Mouse (Mus musculus): ENCODE measurements around the gene Hps3. TPM values are rescaled to one million over a fixed set of nuclear protein-coding genes. Genes with fewer than 3 reads are reported as not detected.

Gene Hps3
- polyA plus RNA-seq, 1 experiment from 2014 or later, result 12.5 TPM

GRCm38 (mm10) chr3:19992388-19992787, 42.7 kb downstream of the Hps3 start:
- ATAC-seq (ENCODE audit: low FRiP score, low TSS enrichment), result no peak
- Histone ChIP-seq H3K4me2 (replicated peaks; ENCODE audit: low read depth, low read length) (no peak overlapping the region), H3K36me3 (ENCODE audit: control insufficient read depth, insufficient read depth, low read length) (no peaks in the 10 kb centered on the region; the same call in 1 of the 2 replicates), H3K4me1 (ENCODE audit: control insufficient read depth, insufficient read depth, low read length) (no peaks in the 10 kb centered on the region), H3K4me3 (ENCODE audit: low read length) (no peak overlapping the region), H3K9me3 (ENCODE audit: control insufficient read depth, low read length) (no peaks in the 10 kb centered on the region), H3K27me3 (ENCODE audit: control insufficient read depth, insufficient read depth, low read length) (no peaks in the 10 kb centered on the region), H3K9ac (ENCODE audit: low read depth, low read length) (no peak overlapping the region), H3K27ac (ENCODE audit: low read depth, low read length) (no peak overlapping the region)
- WGBS, result 77% methylated on average over 4 of the region's 4 CpGs

GRCm38 (mm10) chr3:19990031-19990430, 45.1 kb downstream of the Hps3 start:
- no peak overlapping the region for H3K9ac ChIP-seq (ENCODE audit: low read depth, low read length)
- no peaks in the 10 kb centered on the region for H3K4me1 ChIP-seq (ENCODE audit: control insufficient read depth, insufficient read depth, low read length)
- H3K4me3 ChIP-seq (ENCODE audit: low read length), result no peak overlapping the region
- H3K4me2 ChIP-seq (replicated peaks; ENCODE audit: low read depth, low read length), result no peak overlapping the region
- no peaks in the 10 kb centered on the region for H3K27me3 ChIP-seq (ENCODE audit: control insufficient read depth, insufficient read depth, low read length)
- 80% methylated on average over 3 of the region's 3 CpGs for WGBS
- no peaks in the 10 kb centered on the region for H3K36me3 ChIP-seq (ENCODE audit: control insufficient read depth, insufficient read depth, low read length)
- no peak overlapping the region for H3K27ac ChIP-seq (ENCODE audit: low read depth, low read length)
- no peak for ATAC-seq (ENCODE audit: low FRiP score, low TSS enrichment)
- no peaks in the 10 kb centered on the region for H3K9me3 ChIP-seq (ENCODE audit: control insufficient read depth, low read length)

DNA sequence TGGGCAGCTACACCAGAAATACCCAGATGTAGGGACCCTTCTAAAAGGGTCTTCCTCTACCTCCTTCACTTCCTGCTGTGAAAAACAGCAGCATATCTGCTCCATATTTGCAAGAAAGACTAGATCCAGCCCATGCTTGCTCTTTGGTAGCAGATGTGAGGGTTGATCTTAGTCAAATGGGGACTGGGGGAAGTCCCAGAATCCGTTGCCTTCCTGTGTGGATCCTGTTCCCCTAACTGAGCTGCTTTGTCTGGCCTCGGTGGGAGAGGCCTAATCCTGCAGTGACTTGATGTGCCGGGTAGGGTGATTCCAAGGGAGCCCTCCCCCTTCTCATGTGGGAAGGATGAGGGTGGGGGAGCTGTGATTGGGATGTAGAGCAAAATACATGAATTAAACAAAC, 49.0 kb downstream of the Hps3 start:
- H3K9ac ChIP-seq (ENCODE audit: low read depth, low read length), result no peak overlapping the region
- H3K4me3 ChIP-seq (ENCODE audit: low read length), result no peak overlapping the region
- H3K36me3 ChIP-seq (ENCODE audit: control insufficient read depth, insufficient read depth, low read length), result no peaks in the 10 kb centered on the region
- no peaks in the 10 kb centered on the region for H3K4me1 ChIP-seq (ENCODE audit: control insufficient read depth, insufficient read depth, low read length)
- H3K4me2 ChIP-seq (replicated peaks; ENCODE audit: low read depth, low read length), result no peak overlapping the region
- no peaks in the 10 kb centered on the region for H3K9me3 ChIP-seq (ENCODE audit: control insufficient read depth, low read length)
- WGBS, result 41% methylated on average over 3 of the region's 3 CpGs
- H3K27ac ChIP-seq (ENCODE audit: low read depth, low read length), result no peak overlapping the region
- no peak for ATAC-seq (ENCODE audit: low FRiP score, low TSS enrichment)
- H3K27me3 ChIP-seq (ENCODE audit: control insufficient read depth, insufficient read depth, low read length), result no peaks in the 10 kb centered on the region

DNA sequence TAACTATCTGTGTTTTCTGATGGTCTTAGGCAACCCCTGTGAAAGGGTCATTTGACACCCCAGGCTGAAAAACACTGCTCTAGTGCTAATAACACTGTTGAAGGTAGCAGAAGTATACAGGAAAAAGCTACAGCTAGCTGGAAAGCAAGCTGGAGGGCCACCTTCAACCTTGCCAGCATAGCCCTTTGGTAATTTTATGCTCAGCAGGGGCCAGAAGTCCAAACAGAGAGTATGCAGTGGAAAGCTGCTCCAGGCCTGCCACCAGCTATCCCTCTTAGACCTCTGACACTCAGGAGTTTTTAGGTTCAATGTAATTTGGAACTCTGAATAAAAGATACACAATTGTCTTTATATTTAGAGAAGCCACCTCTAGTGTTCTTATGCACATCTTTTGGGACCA, 52.3 kb downstream of the Hps3 start:
- no peaks in the 10 kb centered on the region for H3K36me3 ChIP-seq (ENCODE audit: control insufficient read depth, insufficient read depth, low read length)
- H3K27ac ChIP-seq (ENCODE audit: low read depth, low read length), result no peak overlapping the region
- H3K4me1 ChIP-seq (ENCODE audit: control insufficient read depth, insufficient read depth, low read length), result no peaks in the 10 kb centered on the region
- no peak overlapping the region for H3K4me3 ChIP-seq (ENCODE audit: low read length)
- no peak overlapping the region for H3K4me2 ChIP-seq (replicated peaks; ENCODE audit: low read depth, low read length)
- H3K27me3 ChIP-seq (ENCODE audit: control insufficient read depth, insufficient read depth, low read length), result no peaks in the 10 kb centered on the region
- no peaks in the 10 kb centered on the region for H3K9me3 ChIP-seq (ENCODE audit: control insufficient read depth, low read length)
- no peak overlapping the region for H3K9ac ChIP-seq (ENCODE audit: low read depth, low read length)
- no peak for ATAC-seq (ENCODE audit: low FRiP score, low TSS enrichment)

- no peak overlapping the region for H3K27ac ChIP-seq (ENCODE audit: low read depth, low read length)
- WGBS, result 80% methylated on average over 2 of the region's 2 CpGs
- H3K4me1 ChIP-seq (ENCODE audit: control insufficient read depth, insufficient read depth, low read length), result no peaks in the 10 kb centered on the region
- no peak overlapping the region for H3K4me3 ChIP-seq (ENCODE audit: low read length)
- no peaks in the 10 kb centered on the region for H3K27me3 ChIP-seq (ENCODE audit: control insufficient read depth, insufficient read depth, low read length)
- H3K9me3 ChIP-seq (ENCODE audit: control insufficient read depth, low read length), result no peaks in the 10 kb centered on the region
- no peak overlapping the region for H3K9ac ChIP-seq (ENCODE audit: low read depth, low read length)
- no peak overlapping the region for H3K4me2 ChIP-seq (replicated peaks; ENCODE audit: low read depth, low read length)
- ATAC-seq (ENCODE audit: low FRiP score, low TSS enrichment), result no peak
- no peaks in the 10 kb centered on the region for H3K36me3 ChIP-seq (ENCODE audit: control insufficient read depth, insufficient read depth, low read length)
Observed at GRCm38 (mm10) chr3:19981156-19981555, 54.0 kb downstream of the Hps3 start.

- Histone ChIP-seq H3K4me2 (replicated peaks; ENCODE audit: low read depth, low read length) (no peak overlapping the region), H3K9ac (ENCODE audit: low read depth, low read length) (no peak overlapping the region), H3K4me3 (ENCODE audit: low read length) (no peak overlapping the region), H3K9me3 (ENCODE audit: control insufficient read depth, low read length) (no peaks in the 10 kb centered on the region), H3K36me3 (ENCODE audit: control insufficient read depth, insufficient read depth, low read length) (no peaks in the 10 kb centered on the region), H3K27ac (ENCODE audit: low read depth, low read length) (no peak overlapping the region), H3K4me1 (ENCODE audit: control insufficient read depth, insufficient read depth, low read length) (no peaks in the 10 kb centered on the region), H3K27me3 (ENCODE audit: control insufficient read depth, insufficient read depth, low read length) (no peaks in the 10 kb centered on the region)
- no peak for ATAC-seq (ENCODE audit: low FRiP score, low TSS enrichment)
- 30% methylated on average over 4 of the region's 4 CpGs for WGBS
Observed at GRCm38 (mm10) chr3:19978474-19978873, 56.6 kb downstream of the Hps3 start.

DNA sequence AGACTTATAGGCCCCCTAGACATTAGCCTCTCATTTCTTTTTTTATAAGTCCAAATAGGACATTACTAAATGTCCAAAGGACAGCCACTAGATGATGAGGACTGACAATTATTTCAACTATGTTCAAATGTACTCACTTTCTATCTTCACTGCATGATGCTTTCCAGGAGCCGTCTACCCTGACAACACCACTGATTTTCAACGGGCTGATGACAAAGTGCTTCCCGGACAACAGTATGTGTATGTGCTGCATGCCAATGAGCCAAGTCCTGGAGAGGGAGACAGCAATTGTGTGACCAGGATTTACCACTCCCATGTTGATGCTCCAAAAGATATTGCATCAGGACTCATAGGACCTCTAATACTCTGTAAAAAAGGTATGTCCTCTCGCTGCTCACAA, 69.0 kb downstream of the Hps3 start:
- Histone ChIP-seq H3K4me3 (ENCODE audit: low read length) (no peak overlapping the region), H3K27me3 (ENCODE audit: control insufficient read depth, insufficient read depth, low read length) (no peaks in the 10 kb centered on the region), H3K27ac (ENCODE audit: low read depth, low read length) (no peak overlapping the region), H3K36me3 (ENCODE audit: control insufficient read depth, insufficient read depth, low read length) (no peaks in the 10 kb centered on the region), H3K9me3 (ENCODE audit: control insufficient read depth, low read length) (no peaks in the 10 kb centered on the region), H3K4me2 (replicated peaks; ENCODE audit: low read depth, low read length) (no peak overlapping the region), H3K4me1 (ENCODE audit: control insufficient read depth, insufficient read depth, low read length) (no peaks in the 10 kb centered on the region), H3K9ac (ENCODE audit: low read depth, low read length) (no peak overlapping the region)
- no peak for ATAC-seq (ENCODE audit: low FRiP score, low TSS enrichment)
- WGBS, result 91% methylated on average over 4 of the region's 4 CpGs

- H3K9ac ChIP-seq (ENCODE audit: low read depth, low read length), result no peak overlapping the region
- no peak for ATAC-seq (ENCODE audit: low FRiP score, low TSS enrichment)
- no peak overlapping the region for H3K27ac ChIP-seq (ENCODE audit: low read depth, low read length)
- 84% methylated on average over 5 of the region's 5 CpGs for whole genome bisulfite sequencing
- no peak overlapping the region for H3K4me3 ChIP-seq (ENCODE audit: low read length)
- H3K4me2 ChIP-seq (replicated peaks; ENCODE audit: low read depth, low read length), result no peak overlapping the region
- no peaks in the 10 kb centered on the region for H3K36me3 ChIP-seq (ENCODE audit: control insufficient read depth, insufficient read depth, low read length)
- no peaks in the 10 kb centered on the region for H3K27me3 ChIP-seq (ENCODE audit: control insufficient read depth, insufficient read depth, low read length)
- no peaks in the 10 kb centered on the region for H3K9me3 ChIP-seq (ENCODE audit: control insufficient read depth, low read length)
- no peaks in the 10 kb centered on the region for H3K4me1 ChIP-seq (ENCODE audit: control insufficient read depth, insufficient read depth, low read length)
Observed at GRCm38 (mm10) chr3:19965239-19965638, 69.9 kb downstream of the Hps3 start.

DNA sequence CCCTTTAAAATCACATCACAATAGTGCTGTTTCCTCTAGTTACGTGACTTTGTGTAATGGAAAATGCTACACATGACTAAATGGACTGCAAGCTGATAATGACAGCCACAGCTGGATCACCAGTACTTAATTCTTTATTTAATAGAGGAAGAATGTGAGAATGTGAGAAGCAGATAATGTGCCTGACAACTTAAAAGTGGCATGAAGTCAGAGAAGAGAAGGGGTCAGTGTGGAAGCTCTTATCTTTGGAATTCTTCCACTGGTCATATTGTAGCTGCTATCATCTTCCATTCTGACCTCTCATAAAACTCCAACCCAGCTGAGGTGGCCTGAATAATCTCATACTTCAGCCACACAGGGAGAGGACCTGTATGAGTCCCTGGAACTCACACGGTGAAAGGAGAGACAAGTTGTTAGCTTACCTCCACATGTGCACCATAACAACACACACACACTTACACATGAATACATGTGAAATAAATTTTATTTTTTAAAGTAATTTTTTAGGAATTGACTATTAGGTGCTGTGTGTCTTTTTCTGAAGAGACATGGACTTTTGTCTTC, 70.4 kb downstream of the Hps3 start:
- H3K27me3 ChIP-seq (ENCODE audit: control insufficient read depth, insufficient read depth, low read length), result no peaks in the 10 kb centered on the region
- WGBS, result 89% methylated on average over 2 of the region's 2 CpGs
- no peak for ATAC-seq (ENCODE audit: low FRiP score, low TSS enrichment)
- no peak overlapping the region for H3K4me2 ChIP-seq (replicated peaks; ENCODE audit: low read depth, low read length)
- H3K4me1 ChIP-seq (ENCODE audit: control insufficient read depth, insufficient read depth, low read length), result no peaks in the 10 kb centered on the region
- no peak overlapping the region for H3K4me3 ChIP-seq (ENCODE audit: low read length)
- no peaks in the 10 kb centered on the region for H3K9me3 ChIP-seq (ENCODE audit: control insufficient read depth, low read length)
- no peaks in the 10 kb centered on the region for H3K36me3 ChIP-seq (ENCODE audit: control insufficient read depth, insufficient read depth, low read length)
- no peak overlapping the region for H3K27ac ChIP-seq (ENCODE audit: low read depth, low read length)
- no peak overlapping the region for H3K9ac ChIP-seq (ENCODE audit: low read depth, low read length)

All from kidney, embryonic 14.5 days (tissue).